Mouse (Mus musculus): ENCODE data around the gene Nme3. TPM values are rescaled to one million over a fixed set of nuclear protein-coding genes. Genes with fewer than 3 reads are reported as not detected.

Gene Nme3
- total RNA-seq (2014; rRNA removed) (60.1 and 75.7 TPM in 2 replicates), polyA plus RNA-seq (2015; fragmentation: Nextera tagmentation; extraction: Ambion mirVana) (74.7 and 81.0 TPM in 2 replicates)

- peak within 1 kb of the TSS; percentile 91 for H3K9ac ChIP-seq
- H3K4me2 ChIP-seq (ENCODE audit: low read depth) = peak within 1 kb of the TSS; percentile 97
- peaks cover 20% of the 10 kb centered on the region for H3K4me1 ChIP-seq (ENCODE audit: insufficient read depth)
- DNase-seq = peak; percentile 74
- H3K4me3 ChIP-seq (ENCODE audit: low read depth, low read length) = peak within 1 kb of the TSS; percentile 77
- peak within 1 kb of the TSS; percentile 90 for H3K27ac ChIP-seq (ENCODE audit: low read depth, low read length)
- ATAC-seq = peak; percentile 69
- H3K9me3 ChIP-seq (ENCODE audit: low read length) = no peaks in the 10 kb centered on the region
- TF ChIP-seq CTCF (IDR thresholded peaks at IDR 0.05; ENCODE audit: low read depth) = peak; percentile 49
- H3K36me3 ChIP-seq (ENCODE audit: insufficient read depth) = peaks cover 64% of the 10 kb centered on the region
- no peaks in the 10 kb centered on the region for H3K27me3 ChIP-seq (ENCODE audit: insufficient read depth, low read length)
- WGBS = 2% methylated on average over 50 of the region's 50 CpGs
Measured at GRCm38 (mm10) chr17:24896241-24896992, at the start of gene Nme3. Nme3 (plus strand) TSS chr17:24896500.

- Histone ChIP-seq H3K4me3 (ENCODE audit: low read depth, low read length) (no peak overlapping the region), H3K9me3 (ENCODE audit: low read length) (no peaks in the 10 kb centered on the region), H3K4me2 (ENCODE audit: low read depth) (no peak overlapping the region), H3K4me1 (ENCODE audit: insufficient read depth) (peaks cover 16% of the 10 kb centered on the region; the same call in 1 of the 2 replicates), H3K36me3 (ENCODE audit: insufficient read depth) (no peaks in the 10 kb centered on the region), H3K9ac (no peak overlapping the region), H3K27me3 (ENCODE audit: insufficient read depth, low read length) (no peaks in the 10 kb centered on the region), H3K27ac (ENCODE audit: low read depth, low read length) (no peak overlapping the region)
- WGBS = 98% methylated on average over 1 of the region's 1 CpGs
- no peak for TF ChIP-seq CTCF (IDR thresholded peaks at IDR 0.05; ENCODE audit: low read depth)
- DNase-seq (no peak), ATAC-seq (no peak)
Measured at GRCm38 (mm10) chr17:24847386-24847785, 48.9 kb upstream of the Nme3 start.

GRCm38 (mm10) chr17:24848600-24849031, 47.7 kb upstream of the Nme3 start:
- peaks cover 16% of the 10 kb centered on the region; the same call in 1 of the 2 replicates for H3K4me1 ChIP-seq (ENCODE audit: insufficient read depth)
- H3K4me2 ChIP-seq (ENCODE audit: low read depth) = no peak overlapping the region
- ATAC-seq (no peak), DNase-seq (no peak)
- no peak for TF ChIP-seq CTCF (IDR thresholded peaks at IDR 0.05; ENCODE audit: low read depth)
- H3K4me3 ChIP-seq (ENCODE audit: low read depth, low read length) = no peak overlapping the region
- H3K9ac ChIP-seq = no peak overlapping the region
- peaks cover 5% of the 10 kb centered on the region for H3K36me3 ChIP-seq (ENCODE audit: insufficient read depth)
- no peaks in the 10 kb centered on the region for H3K9me3 ChIP-seq (ENCODE audit: low read length)
- no peaks in the 10 kb centered on the region for H3K27me3 ChIP-seq (ENCODE audit: insufficient read depth, low read length)
- H3K27ac ChIP-seq (ENCODE audit: low read depth, low read length) = no peak overlapping the region

GRCm38 (mm10) chr17:24849733-24850064, 46.6 kb upstream of the Nme3 start:
- Histone ChIP-seq H3K36me3 (ENCODE audit: insufficient read depth) (peaks cover 14% of the 10 kb centered on the region), H3K4me1 (ENCODE audit: insufficient read depth) (peaks cover 16% of the 10 kb centered on the region; the same call in 1 of the 2 replicates), H3K4me3 (ENCODE audit: low read depth, low read length) (peak overlapping the region; percentile 84), H3K9me3 (ENCODE audit: low read length) (no peaks in the 10 kb centered on the region), H3K9ac (peak overlapping the region; percentile 64), H3K27ac (ENCODE audit: low read depth, low read length) (peak overlapping the region; percentile 93), H3K4me2 (ENCODE audit: low read depth) (peak overlapping the region; percentile 96), H3K27me3 (ENCODE audit: insufficient read depth, low read length) (no peaks in the 10 kb centered on the region)
- 4% methylated on average over 21 of the region's 21 CpGs for WGBS
- no peak for DNase-seq
- TF ChIP-seq CTCF (IDR thresholded peaks at IDR 0.05; ENCODE audit: low read depth) = peak; percentile 66
- no peak for ATAC-seq

GRCm38 (mm10) chr17:24850065-24850772, 46.1 kb upstream of the Nme3 start, which contains the start of gene Fahd1:
Fahd1 (minus strand) TSS chr17:24850364.
- no peaks in the 10 kb centered on the region for H3K27me3 ChIP-seq (ENCODE audit: insufficient read depth, low read length)
- DNase-seq = peak; percentile 97
- peak within 1 kb of the TSS; percentile 64 for H3K9ac ChIP-seq
- peak within 1 kb of the TSS; percentile 93 for H3K27ac ChIP-seq (ENCODE audit: low read depth, low read length)
- H3K36me3 ChIP-seq (ENCODE audit: insufficient read depth) = peaks cover 17% of the 10 kb centered on the region
- 1% methylated on average over 58 of the region's 58 CpGs for WGBS
- H3K4me1 ChIP-seq (ENCODE audit: insufficient read depth) = peaks cover 16% of the 10 kb centered on the region; the same call in 1 of the 2 replicates
- H3K9me3 ChIP-seq (ENCODE audit: low read length) = no peaks in the 10 kb centered on the region
- H3K4me2 ChIP-seq (ENCODE audit: low read depth) = peak within 1 kb of the TSS; percentile 96
- no peak; the same call in 1 of the 2 replicates for TF ChIP-seq CTCF (IDR thresholded peaks at IDR 0.05; ENCODE audit: low read depth)
- peak; percentile 99 for ATAC-seq
- H3K4me3 ChIP-seq (ENCODE audit: low read depth, low read length) = peak within 1 kb of the TSS; percentile 84

- peak overlapping the region; percentile 84 for H3K4me3 ChIP-seq (ENCODE audit: low read depth, low read length)
- WGBS = under 1% methylated on average over 20 of the region's 20 CpGs
- peaks cover 23% of the 10 kb centered on the region for H3K36me3 ChIP-seq (ENCODE audit: insufficient read depth)
- H3K9ac ChIP-seq = peak overlapping the region; percentile 53
- H3K4me2 ChIP-seq (ENCODE audit: low read depth) = peak overlapping the region; percentile 96
- no peaks in the 10 kb centered on the region for H3K27me3 ChIP-seq (ENCODE audit: insufficient read depth, low read length)
- H3K4me1 ChIP-seq (ENCODE audit: insufficient read depth) = peaks cover 16% of the 10 kb centered on the region; the same call in 1 of the 2 replicates
- no peak for TF ChIP-seq CTCF (IDR thresholded peaks at IDR 0.05; ENCODE audit: low read depth)
- peak overlapping the region; percentile 64; the same call in 1 of the 2 replicates for H3K27ac ChIP-seq (ENCODE audit: low read depth, low read length)
- no peaks in the 10 kb centered on the region for H3K9me3 ChIP-seq (ENCODE audit: low read length)
- no peak for ATAC-seq
- peak; percentile 27 for DNase-seq
Measured at GRCm38 (mm10) chr17:24850773-24851127, 45.5 kb upstream of the Nme3 start.
